Mouse (Mus musculus) ovary, adult 10 weeks (tissue): ENCODE measurements around the gene Larp4. TPM values are rescaled to one million over a fixed set of nuclear protein-coding genes. Genes with fewer than 3 reads are reported as not detected.

Experiments
- polyA plus RNA-seq: library from polyadenylated mRNA; stranded (reverse); fragments of 350-450 nt; fragmentation: Illumina TruSeq; extraction: RNeasy Lipid Tissue Mini Kit (QIAGEN cat#74804); gene quantifications from one replicate; pipeline ENCODE4 v1.2.3, GENCODE M21; 2014

The Larp4 gene
- 160 TPM for polyA plus RNA-seq

GRCm38 (mm10) chr15:99969765-99970164 is at the start of gene Larp4:
TSS of gene Larp4 (plus strand) at chr15:99970065.

GRCm38 (mm10) chr15:99966961-99967360 is 2.9 kb upstream of the Larp4 start, which contains the start of gene Fam186a:
TSS of gene Fam186a (minus strand) at chr15:99967061.

GRCm38 (mm10) chr15:100038470-100038971 is 68.7 kb downstream of the Larp4 start, which contains the start of gene Dip2b:
TSS of gene Dip2b (plus strand) at chr15:100038664.

Other genes with a start within 250 kb of the Larp4 start
- gene Cox14, start 244.4 kb upstream of the Larp4 start, polyA plus RNA-seq = 17.2 TPM
- gene Cers5, start 197.2 kb upstream of the Larp4 start, polyA plus RNA-seq = 110 TPM
- 38.1 TPM for gene Lima1, start 94.6 kb upstream of the Larp4 start, polyA plus RNA-seq
- 0.06 TPM for gene Fam186a, start 3.0 kb upstream of the Larp4 start, polyA plus RNA-seq
- 6.0 TPM for gene Dip2b, start 68.6 kb downstream of the Larp4 start, polyA plus RNA-seq